Mouse (Mus musculus) C2C12 (cell line): ENCODE results near the gene Lsm6. TPM values are rescaled to one million over a fixed set of nuclear protein-coding genes. Genes with fewer than 3 reads are reported as not detected.

Source experiments
- H3K27me3 ChIP-seq: one replicate; pipeline ENCODE4 v1.6.1; 2011; ENCODE audit not compliant: control insufficient read depth, insufficient read depth, insufficient read length
- H3K36me3 ChIP-seq: one replicate; pipeline ENCODE4 v1.6.1; 2011; ENCODE audit not compliant: control insufficient read depth, insufficient read depth
- H3K4me3 ChIP-seq: one replicate; pipeline ENCODE4 v1.5.1; 2011; ENCODE audit warnings: mild to moderate bottlenecking, control low read depth; ENCODE audit not compliant: poor library complexity, insufficient read depth, severe bottlenecking
- H3K79me2 ChIP-seq: one replicate; pipeline ENCODE4 v1.6.1; 2011; ENCODE audit not compliant: control insufficient read depth, insufficient read depth
- H3K79me3 ChIP-seq: one replicate; pipeline ENCODE4 v1.6.1; 2011; ENCODE audit warnings: low read depth, control low read depth
- H3ac ChIP-seq: one replicate; pipeline ENCODE3; 2011; ENCODE audit warnings: low read depth; ENCODE audit not compliant: control insufficient read depth, insufficient read length
- CEBPB ChIP-seq: IDR thresholded peaks from one replicate; pipeline ENCODE4 v1.6.1; 2011; ENCODE audit warnings: low read depth, mild to moderate bottlenecking, control low read depth, moderate library complexity
- CTCF ChIP-seq: IDR thresholded peaks from one replicate; pipeline ENCODE4 v1.5.1; 2011; ENCODE audit not compliant: control insufficient read depth, insufficient read depth, insufficient read length
- FOSL1 ChIP-seq: IDR thresholded peaks from one replicate; pipeline ENCODE4 v1.8.0; 2011; ENCODE audit warnings: mild to moderate bottlenecking, low read length; ENCODE audit not compliant: poor library complexity, insufficient read depth, severe bottlenecking
- MAX ChIP-seq: IDR thresholded peaks from one replicate; pipeline ENCODE4 v1.6.1; 2011; ENCODE audit warnings: mild to moderate bottlenecking, control low read depth
- MYOD1 ChIP-seq: IDR thresholded peaks from one replicate; pipeline ENCODE4 v1.6.1; 2011; ENCODE audit warnings: low read depth; ENCODE audit not compliant: control insufficient read depth, insufficient read length
- MYOG ChIP-seq: IDR thresholded peaks from one replicate; pipeline ENCODE4 v1.6.1; 2011; ENCODE audit not compliant: control insufficient read depth, insufficient read length; ENCODE audit errors: extremely low read depth
- USF1 ChIP-seq: IDR thresholded peaks from one replicate; pipeline ENCODE4 v1.6.1; 2011; ENCODE audit warnings: low read depth, mild to moderate bottlenecking, control low read depth, moderate library complexity
- polyA plus RNA-seq: library from polyadenylated mRNA; unstranded; fragments of >200 nt; fragmentation: generic; extraction: Trizol; gene quantifications from one replicate; pipeline ENCODE4 v1.2.1, GENCODE M21; 2012; ENCODE audit warnings: missing spikeins

Lsm6 gene
- polyA plus RNA-seq, 1 experiment = 117 TPM

- Histone ChIP-seq H3K36me3 (peaks cover 77% of the 10 kb centered on the region), H3ac (no peak overlapping the region), H3K79me2 (peaks cover 37% of the 10 kb centered on the region), H3K4me3 (no peak overlapping the region), H3K79me3 (peaks cover 12% of the 10 kb centered on the region), H3K27me3 (no peaks in the 10 kb centered on the region)
- TF ChIP-seq CEBPB (no peak), MYOD1 (no peak), USF1 (no peak), FOSL1 (no peak), MYOG (no peak), MAX (no peak), CTCF (no peak)
These were observed 9.2 kb downstream of the Lsm6 start for GRCm38 (mm10) chr8:78811748-78812147.

DNA sequence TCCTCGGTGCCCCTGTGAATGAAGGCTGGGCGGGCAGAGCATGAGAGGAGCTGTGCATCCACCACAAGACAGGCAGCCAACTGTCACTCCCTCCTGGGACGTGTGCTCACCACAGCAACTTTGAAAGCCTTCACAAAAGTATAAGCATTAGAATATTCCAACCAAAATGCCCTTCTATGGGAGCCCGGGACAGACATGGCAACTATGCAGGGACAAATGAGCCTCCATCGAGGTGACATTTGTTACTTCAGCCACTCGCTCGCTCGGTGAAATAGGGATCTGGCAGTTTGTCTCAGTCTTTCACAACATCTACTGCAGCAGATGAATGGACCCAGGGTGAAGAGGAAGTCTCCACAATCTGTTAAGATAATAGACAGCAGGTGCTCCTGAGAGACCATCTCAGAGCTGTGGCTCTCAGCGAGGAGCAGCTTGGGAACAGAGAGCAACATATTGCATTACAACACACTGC lies 10.7 kb downstream of the Lsm6 start:
- Histone ChIP-seq H3K4me3 (no peak overlapping the region), H3K27me3 (no peaks in the 10 kb centered on the region), H3K36me3 (peaks cover 78% of the 10 kb centered on the region), H3ac (no peak overlapping the region), H3K79me2 (peaks cover 22% of the 10 kb centered on the region), H3K79me3 (no peaks in the 10 kb centered on the region)
- no peak for TF ChIP-seq CTCF
- TF ChIP-seq MAX = no peak
- TF ChIP-seq CEBPB = no peak
- TF ChIP-seq FOSL1 = no peak
- TF ChIP-seq MYOD1 = no peak
- no peak for TF ChIP-seq MYOG
- no peak for TF ChIP-seq USF1

- TF ChIP-seq MYOD1 (no peak), MAX (no peak), CTCF (no peak), FOSL1 (no peak), CEBPB (no peak), MYOG (no peak)
- peaks cover 83% of the 10 kb centered on the region for H3K36me3 ChIP-seq
- peaks cover 16% of the 10 kb centered on the region for H3K79me2 ChIP-seq
- H3K79me3 ChIP-seq = no peaks in the 10 kb centered on the region
- H3K4me3 ChIP-seq = no peak overlapping the region
- no peak overlapping the region for H3ac ChIP-seq
- no peaks in the 10 kb centered on the region for H3K27me3 ChIP-seq
These were observed 11.3 kb downstream of the Lsm6 start for GRCm38 (mm10) chr8:78809454-78810206.

DNA sequence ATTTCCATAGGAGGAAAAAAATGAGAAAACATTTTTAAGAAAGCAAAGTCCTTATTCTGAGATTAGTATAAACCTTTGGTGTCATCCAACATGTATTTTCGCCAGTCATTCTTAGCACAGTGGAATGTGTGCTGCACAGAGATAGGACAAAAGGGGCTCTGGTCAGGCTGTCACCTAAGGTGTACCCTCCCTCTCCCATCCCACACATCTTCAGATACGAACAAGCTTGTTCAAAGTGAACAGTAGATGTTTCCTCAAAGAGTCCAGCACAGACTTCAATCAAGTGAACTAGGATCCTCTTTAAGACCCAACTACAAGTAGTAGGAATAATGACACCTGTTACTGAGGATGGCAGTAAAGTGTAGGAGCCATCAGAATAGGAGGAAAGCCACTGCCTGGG lies 12.1 kb downstream of the Lsm6 start:
- Histone ChIP-seq H3K4me3 (no peak overlapping the region), H3K36me3 (peaks cover 87% of the 10 kb centered on the region), H3K79me3 (no peaks in the 10 kb centered on the region), H3ac (no peak overlapping the region), H3K27me3 (no peaks in the 10 kb centered on the region), H3K79me2 (peaks cover 8% of the 10 kb centered on the region)
- TF ChIP-seq MYOD1 (no peak), CTCF (no peak), FOSL1 (no peak), MYOG (no peak), USF1 (no peak), MAX (no peak), CEBPB (no peak)

DNA sequence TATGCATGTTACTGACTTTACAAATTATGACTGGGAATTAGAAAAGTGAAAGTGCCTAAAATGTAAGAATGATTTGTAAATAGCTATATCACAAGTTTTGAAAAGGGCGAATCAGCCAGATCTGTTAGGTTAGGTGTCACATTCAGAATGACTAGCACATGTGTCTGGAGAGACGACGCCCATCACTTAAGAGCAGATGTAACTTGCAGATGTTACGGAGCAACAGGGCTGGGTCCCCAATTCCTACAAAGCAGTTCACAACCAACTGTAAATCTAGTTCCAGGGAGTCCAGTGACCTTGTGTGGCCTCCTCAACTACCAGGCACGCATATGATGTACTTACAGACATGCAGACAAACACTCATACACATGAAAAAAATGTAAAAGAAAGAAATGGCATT lies 12.5 kb downstream of the Lsm6 start:
- Histone ChIP-seq H3K79me2 (peaks cover 4% of the 10 kb centered on the region), H3K79me3 (no peaks in the 10 kb centered on the region), H3K4me3 (no peak overlapping the region), H3K27me3 (no peaks in the 10 kb centered on the region), H3ac (no peak overlapping the region), H3K36me3 (peaks cover 91% of the 10 kb centered on the region)
- TF ChIP-seq CEBPB (no peak), USF1 (no peak), MYOG (no peak), MAX (no peak), CTCF (no peak), MYOD1 (no peak), FOSL1 (no peak)
